Mouse (Mus musculus) forelimb bud, embryonic 11.5 days (tissue): ENCODE data around the gene Nhsl1.

Experiments
- DNase-seq: peaks from one replicate; pipeline ENCODE4 v3.0.0-alpha.2; 2012; ENCODE audit warnings: low read depth, low spot score

The Nhsl1 gene

DNA sequence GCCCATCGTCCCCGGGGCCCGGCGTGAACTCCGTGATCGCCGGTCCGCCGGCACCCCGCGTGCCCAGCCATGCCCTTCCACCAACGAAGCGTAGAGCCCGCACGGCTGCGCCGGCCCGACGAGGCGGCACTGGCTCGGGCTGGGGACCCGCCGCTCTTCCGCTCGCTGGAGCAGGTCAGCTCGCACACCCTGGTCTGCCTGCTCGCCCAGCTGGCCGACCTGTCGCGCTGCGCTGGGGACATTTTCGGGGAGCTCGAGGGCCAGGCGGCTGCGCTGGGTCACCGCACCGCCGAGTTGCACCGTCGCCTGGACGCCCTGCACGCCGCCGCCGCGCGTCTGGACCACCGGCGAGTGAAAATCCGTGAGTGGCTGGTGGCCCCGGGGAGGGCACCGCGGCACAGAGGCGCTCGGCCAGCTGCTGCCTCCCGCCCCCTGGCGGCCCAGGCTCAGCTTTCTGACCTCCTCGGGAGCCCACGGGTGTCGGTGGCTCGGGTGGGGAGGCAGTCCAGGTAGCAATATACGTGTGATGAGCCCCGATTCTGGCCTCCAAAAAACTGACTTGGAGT is at the start of gene Nhsl1:
Gene Nhsl1, plus strand, starts transcription at position 70 of the 566 bp plus-strand sequence.
- DNase-seq: peak; percentile 44

- no peak for DNase-seq
Measured at GRCm38 (mm10) chr10:18276090-18276734, 42.6 kb upstream of the Nhsl1 start.

DNA sequence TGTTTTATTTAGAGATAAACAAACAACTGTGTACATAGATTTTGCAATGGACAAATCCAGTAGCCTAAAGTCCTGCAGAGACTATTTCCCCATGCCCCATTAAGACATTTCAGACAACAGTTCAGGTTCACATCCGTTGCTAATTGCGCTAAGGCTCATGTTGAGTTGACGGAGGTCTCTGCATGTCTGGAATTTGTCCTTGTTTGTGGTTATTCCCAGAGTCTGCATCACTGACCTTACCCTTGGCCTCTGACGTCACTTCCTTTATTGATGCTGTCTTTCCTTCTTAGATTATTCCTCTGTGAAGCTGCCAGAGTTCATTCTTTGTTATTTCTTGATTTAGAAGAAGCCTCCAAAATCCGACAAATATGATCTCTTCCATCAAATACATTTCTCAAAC is 34.8 kb upstream of the Nhsl1 start:
- no peak for DNase-seq

DNA sequence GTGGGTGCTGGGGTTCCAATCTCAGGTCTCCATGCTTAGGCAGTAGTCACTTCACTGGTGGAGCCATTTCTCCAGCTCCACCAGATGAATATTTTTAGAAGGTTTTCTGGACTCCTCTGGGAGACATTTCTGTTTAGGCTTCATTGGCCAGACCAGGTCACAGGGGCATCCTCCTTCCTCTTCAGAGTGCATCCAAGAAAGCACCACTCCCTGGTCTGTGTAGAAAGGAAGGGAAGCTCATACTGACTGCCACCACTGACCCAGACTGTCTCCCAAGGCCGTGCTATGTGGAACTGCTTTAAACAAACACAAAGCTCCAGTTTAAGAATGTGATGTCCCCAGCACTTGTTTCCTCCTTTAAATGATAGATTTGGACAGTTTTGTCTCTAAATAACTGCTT is 29.3 kb upstream of the Nhsl1 start:
- no peak for DNase-seq

DNA sequence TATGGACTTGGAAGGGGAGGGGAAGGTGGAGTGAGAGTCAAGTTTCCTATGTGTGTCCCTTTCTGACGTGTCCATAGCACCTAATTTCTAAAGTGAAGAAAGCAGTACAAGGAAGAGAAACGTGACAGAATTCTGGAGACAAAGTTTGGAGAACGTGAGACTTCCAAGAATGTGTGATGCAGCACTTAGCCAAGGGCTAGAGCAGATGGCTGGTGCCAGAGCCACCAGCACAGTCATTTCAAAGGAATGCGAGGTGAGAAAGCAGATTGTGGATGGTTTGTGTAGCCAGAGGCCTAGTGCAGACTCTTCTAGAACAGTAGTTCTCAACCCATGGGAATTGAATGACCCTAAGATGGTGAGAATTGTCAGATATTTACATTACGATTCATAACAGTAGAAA is 13.7 kb upstream of the Nhsl1 start:
- DNase-seq: no peak

DNA sequence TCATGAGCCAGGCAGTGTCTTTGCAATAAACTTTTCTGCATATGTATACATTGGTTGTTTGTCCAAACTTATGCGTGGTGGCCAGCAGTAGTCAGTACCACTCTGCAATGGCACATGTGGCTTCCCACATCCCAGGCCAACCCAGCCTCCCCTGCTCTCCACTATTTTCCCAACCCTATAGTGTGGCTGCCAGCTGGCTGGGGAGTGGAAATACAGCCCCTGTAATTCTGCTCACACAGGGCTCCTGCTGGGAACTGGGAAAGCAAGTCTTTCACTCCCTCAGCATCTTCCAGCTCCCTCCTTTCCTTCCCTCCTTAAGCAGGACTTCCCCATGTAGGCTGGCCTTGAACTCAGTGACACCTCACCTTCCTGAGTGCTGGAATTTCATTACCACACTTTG is 3.7 kb upstream of the Nhsl1 start:
- no peak for DNase-seq

GRCm38 (mm10) chr10:18317521-18317920 is 1.3 kb upstream of the Nhsl1 start:
- DNase-seq: no peak

GRCm38 (mm10) chr10:18317961-18318915 is 547 bp upstream of the Nhsl1 start:
- DNase-seq: peak; percentile 73

DNA sequence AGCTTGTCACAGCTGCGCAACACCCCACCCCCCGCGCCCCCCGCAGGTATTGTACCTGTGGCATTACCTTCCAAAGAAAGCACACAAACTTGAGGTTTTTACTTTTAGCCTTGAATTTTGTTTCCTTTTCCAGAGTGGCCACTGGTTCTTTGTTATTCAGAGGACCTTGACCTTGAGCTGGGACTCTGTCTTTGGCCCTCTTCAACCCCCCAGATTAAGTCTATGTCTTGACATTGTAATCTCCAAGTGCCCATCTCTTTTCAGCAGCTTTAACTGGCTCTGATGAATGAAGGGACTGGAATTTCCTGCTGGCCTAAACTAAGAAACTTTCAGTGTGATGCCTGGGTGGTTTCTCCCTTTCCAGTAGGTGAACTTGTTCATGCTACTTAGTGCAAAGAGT is 906 bp downstream of the Nhsl1 start:
- no peak for DNase-seq

DNA sequence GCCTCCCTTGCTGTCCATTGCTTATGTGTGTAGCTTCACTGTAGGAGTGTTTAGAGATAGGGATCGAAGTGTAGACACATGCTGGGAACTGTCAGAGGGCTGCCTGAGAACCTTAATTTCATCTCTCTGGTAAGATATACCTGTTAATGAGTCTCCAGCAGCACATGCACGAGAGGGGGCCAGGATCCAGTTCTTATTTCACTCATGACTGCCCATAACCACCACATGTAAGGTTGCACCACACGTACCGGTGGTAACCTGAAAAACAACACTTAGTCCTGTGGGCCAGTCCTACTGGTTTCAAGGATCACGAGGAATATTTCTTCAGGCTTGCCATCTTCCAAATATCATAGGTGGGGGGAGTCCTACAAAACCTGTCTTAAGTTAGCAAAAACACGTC is 3.1 kb downstream of the Nhsl1 start:
- no peak for DNase-seq

GRCm38 (mm10) chr10:18323701-18324100 is 4.9 kb downstream of the Nhsl1 start:
- no peak for DNase-seq

DNA sequence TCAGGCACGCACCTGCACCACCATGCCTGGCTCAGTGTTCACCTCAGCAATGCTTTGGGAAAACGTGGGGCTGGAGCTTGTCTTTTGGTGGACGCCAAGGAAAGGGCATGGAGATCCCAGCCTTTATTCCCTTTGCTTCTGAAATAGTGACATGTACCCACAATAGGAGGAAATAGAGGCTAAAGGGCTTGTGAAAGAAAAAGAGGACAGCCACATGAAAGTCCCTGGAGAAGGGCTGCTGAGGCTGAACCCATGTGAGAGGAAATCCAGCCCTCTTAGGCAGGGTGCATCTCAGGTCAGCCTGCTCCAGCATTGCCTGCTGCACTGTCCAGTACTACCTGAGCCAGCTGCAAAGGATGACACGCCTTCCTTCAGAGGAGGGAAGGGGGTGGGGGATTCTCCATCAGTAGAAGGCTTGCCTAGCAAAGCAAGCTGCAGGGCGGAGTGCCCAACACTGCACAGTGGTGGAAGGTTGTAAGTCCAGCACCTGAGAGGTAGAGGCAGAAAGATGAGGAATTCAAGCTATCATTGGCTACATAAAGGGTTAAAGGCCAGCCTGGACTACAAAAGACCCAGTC is 9.6 kb downstream of the Nhsl1 start:
- DNase-seq: no peak

GRCm38 (mm10) chr10:18329096-18330038 is 10.6 kb downstream of the Nhsl1 start:
- no peak for DNase-seq

GRCm38 (mm10) chr10:18330445-18330844 is 11.7 kb downstream of the Nhsl1 start:
- no peak for DNase-seq

GRCm38 (mm10) chr10:18333575-18333974 is 14.8 kb downstream of the Nhsl1 start:
- no peak for DNase-seq

DNA sequence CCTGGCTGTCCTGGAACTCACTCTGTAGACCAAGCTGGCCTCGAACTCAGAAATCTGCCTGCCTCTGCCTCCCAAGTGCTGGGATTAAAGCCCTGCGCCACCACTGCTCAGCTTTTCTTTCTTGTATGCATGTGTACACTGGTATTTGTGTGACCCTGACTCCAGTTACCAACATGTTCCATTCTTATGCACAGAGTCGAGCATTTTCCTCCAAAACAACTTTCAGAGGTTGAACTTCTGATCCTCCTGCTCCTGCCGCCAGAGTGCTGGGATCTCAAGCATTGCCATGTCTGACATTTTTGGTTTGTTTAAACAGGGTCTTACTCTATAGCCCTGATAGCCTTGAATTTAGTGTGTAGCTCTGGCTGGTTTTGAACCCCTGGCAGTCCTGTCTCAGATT is 15.4 kb downstream of the Nhsl1 start:
- DNase-seq: no peak

- DNase-seq: no peak
Measured at GRCm38 (mm10) chr10:18334734-18335133, 15.9 kb downstream of the Nhsl1 start.

GRCm38 (mm10) chr10:18337725-18338124 is 18.9 kb downstream of the Nhsl1 start:
- no peak for DNase-seq

DNA sequence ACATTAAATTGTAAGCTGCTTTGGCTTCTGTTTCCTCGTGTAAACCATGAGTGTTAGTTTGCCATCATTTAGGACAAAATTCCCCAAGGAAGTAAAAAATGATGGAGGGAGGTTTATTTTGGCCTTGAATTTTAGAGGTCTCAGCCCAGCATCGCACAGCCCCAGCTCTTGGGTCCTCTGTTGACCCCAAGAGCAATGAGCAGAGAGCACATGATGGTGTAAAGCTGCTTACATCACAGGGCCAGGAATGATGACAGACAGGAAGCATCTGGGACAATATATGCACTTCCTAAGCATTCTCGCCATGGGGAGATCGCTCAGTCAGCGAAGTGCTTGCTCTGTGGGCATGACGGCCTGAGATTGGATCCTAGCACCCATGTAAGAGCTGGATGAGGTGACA is 20.6 kb downstream of the Nhsl1 start:
- no peak for DNase-seq

GRCm38 (mm10) chr10:18340930-18341329 is 22.1 kb downstream of the Nhsl1 start:
- no peak for DNase-seq
